Mouse (Mus musculus) CD4-positive helper T cell, adult 2 months (primary cell): ENCODE results near the gene Olfr1416.
A peak's percentile ranks its signal among the peaks of the same experiment; 100 is the strongest.
"Not testable (repeated sequence)": the region's sequence is repeated elsewhere in the genome, so short reads cannot be mapped to it uniquely, and the experiment has no call there.

Experiments
- DNase-seq: peaks from one replicate; pipeline ENCODE4 v3.0.0-alpha.2; 2012; ENCODE audit warnings: low read depth, missing footprints, low spot score

Gene Olfr1416

DNA sequence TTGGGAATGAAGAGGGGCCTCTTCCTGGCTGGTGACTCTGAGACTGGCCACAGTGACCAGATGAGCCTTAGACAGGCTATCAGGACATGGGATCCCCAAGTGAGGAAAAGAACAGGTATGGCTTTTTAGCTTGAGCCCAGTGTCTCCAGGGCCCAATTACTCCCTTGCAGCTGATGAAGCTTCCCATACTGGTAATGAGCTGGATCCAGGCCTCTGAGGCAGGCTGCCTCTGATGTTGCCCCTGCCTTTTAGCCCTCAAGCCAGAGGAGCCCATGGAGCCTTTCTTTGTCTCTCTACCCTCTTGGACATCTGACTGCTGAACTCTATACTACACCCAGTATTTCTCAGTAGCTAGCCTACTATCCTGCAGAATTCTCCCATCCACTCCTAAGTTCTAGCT, at the start of gene Olfr1416:
Olfr1416 (minus strand) TSS at position 101 of the 400 bp plus-strand sequence.
- no peak for DNase-seq

DNA sequence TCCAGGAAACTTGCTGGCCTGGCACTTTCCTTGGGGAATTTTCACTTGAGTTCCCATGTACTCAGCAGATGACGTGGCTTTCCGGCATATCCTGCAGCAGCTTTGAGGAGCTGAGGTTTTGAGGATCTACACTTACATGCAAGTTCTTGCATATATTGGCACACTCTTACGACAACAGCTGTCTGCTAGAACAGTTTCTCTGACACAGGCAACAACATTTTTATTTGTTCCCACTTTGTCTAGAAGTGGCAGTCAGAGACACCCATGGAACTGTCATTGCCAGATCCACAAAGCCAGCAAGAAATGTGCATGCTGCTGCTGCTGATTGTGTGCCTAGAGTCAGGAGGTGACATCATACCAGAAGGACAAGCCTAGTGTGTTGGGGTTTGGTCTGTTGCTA, 38.9 kb upstream of the Olfr1416 start:
- DNase-seq: no peak

DNA sequence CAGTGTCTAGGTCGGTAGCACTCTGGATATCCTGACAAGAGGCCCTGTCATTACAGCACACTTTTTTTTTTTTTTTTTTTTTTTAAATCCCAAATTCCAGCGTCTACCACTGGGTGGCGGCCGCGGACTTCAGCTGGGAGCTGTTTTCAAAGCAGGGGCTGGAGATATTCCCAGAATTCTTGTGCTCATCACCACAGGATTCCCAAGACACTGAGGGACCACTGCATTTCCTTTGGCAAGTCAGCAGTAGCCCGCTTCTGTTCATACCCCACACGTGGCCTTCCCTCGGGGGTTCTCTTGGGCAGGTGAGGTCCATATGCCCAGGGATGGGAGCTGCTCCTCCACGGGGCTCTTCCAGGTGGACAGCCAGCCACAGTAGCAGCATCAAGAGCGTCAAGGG, 36.5 kb upstream of the Olfr1416 start:
- DNase-seq: no peak

DNA sequence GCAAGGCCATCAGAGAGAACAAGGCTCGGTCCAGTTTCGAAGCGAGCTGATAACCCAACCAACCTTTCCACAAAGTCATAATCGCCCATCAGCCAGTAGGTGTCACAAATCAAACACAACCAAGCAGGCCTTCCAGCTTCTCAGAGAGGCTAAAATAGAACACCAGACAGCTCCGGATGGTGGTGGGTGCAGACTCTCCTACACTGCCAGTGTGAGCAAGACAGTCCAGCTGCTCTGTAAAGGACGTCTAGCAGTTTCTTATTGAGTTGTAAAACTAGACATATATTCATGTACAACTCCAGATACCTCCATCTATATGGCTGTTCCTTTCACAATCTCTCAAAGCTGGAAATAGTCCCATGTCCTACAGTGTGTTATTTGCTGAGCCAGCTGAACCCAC, 34.1 kb upstream of the Olfr1416 start:
- no peak for DNase-seq

DNA sequence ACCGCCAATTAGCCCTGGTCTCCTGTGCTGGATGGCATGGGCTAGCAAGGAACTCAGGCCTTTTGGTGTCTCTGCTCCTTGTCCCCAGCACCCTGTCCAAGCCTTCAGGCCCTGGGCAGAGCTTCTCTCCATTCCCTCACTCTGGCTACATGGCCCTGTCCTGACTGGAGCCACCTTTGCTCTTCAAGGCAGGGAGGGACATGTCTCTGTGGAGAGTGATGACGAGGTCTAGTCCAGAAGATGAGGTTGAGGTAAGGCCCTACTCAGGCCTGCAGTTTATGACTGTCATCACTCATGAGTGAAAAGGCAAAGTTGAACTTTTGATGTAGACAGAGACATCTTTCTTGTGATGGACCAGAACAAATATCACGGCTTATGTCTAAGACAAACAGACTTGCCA, 33.6 kb upstream of the Olfr1416 start, which contains the start of gene Olfr1414:
Olfr1414 (minus strand) TSS at position 101 of the 400 bp plus-strand sequence.
- no peak for DNase-seq

DNA sequence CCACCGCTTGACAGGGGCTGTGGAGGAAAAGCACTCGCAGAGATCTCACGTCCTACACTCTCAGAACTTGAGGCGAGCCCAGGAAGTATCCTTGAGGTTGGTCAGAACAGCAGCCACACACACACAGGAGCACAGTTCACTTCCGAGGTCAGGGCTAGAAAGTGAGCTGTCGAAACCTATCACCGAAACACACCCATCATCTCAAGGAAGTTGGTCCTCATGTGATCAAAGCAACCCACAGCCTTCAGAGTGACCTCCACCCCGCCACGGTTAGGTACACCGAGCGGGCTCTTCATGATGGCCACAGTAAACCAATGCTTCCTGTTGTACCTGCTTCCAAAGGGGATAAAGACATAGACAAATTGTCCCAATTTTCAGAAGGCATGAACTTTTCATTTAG, 30.5 kb upstream of the Olfr1416 start:
- DNase-seq: no peak

DNA sequence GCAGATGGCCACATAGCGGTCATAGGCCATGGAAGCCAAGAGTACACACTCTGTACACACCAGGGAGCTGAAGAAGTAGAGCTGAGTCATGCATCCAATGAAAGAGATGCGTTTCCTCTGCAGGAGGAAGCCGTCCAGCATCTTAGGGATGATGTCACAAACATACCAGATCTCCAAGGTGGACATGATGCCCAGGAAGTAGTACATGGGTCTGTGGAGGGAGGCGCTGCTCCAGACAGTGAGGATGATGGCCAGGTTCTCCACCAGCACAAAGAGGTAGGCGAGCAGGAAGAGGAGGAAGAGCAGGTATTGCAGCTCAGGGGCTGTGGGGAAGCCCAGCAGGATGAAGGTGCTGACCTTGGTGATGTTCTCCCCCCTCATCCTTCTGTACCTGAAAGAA, 26.7 kb upstream of the Olfr1416 start:
- DNase-seq: not testable (repeated sequence)

DNA sequence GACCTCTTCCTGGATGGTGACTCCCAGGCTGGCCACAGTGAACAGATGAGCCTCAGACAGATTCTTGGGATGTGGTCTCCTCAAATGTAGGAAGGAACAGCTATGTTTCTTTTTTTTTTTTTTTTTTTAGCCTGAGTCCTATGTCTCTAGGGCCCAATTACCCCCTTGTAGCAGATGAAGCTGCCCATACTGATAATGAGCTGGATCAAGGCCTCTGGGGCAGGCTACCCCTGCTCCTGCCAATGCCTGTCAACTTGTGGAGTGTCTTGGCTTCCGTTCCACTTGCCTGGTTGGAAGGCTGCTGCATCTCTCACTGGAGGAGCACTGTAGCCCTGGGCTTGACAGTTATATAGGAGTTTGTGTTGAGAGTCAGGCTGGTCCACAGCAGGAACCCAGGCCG, 11.1 kb upstream of the Olfr1416 start, which contains the start of gene Olfr1415:
Olfr1415 (minus strand) TSS at position 101 of the 400 bp plus-strand sequence.
- no peak for DNase-seq

DNA sequence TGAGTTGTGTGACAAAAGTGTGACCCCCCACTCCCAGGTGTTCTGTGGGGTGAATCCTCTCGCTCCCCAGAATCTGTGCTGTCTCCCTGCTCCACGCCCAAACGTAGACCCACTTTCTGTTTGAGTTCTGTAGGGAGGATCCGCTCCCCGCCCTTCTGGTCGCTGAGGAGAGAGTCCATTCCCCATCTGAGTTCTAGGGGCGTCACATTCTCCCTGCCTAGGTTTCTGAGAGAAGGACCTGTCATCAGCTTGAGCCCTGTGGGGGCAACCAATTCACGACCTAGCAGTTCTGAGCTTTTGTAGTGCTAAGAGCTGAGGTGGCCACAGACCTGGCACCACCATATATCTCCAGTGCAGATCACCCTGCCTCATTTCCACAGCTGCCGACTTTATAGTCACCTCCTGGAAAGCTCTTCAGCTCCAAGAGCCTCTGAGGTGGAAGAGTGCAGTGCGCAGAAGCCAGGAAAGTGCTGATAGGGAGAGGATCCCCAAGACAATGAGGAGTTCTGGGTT, 10.8 kb downstream of the Olfr1416 start:
- DNase-seq: no peak

DNA sequence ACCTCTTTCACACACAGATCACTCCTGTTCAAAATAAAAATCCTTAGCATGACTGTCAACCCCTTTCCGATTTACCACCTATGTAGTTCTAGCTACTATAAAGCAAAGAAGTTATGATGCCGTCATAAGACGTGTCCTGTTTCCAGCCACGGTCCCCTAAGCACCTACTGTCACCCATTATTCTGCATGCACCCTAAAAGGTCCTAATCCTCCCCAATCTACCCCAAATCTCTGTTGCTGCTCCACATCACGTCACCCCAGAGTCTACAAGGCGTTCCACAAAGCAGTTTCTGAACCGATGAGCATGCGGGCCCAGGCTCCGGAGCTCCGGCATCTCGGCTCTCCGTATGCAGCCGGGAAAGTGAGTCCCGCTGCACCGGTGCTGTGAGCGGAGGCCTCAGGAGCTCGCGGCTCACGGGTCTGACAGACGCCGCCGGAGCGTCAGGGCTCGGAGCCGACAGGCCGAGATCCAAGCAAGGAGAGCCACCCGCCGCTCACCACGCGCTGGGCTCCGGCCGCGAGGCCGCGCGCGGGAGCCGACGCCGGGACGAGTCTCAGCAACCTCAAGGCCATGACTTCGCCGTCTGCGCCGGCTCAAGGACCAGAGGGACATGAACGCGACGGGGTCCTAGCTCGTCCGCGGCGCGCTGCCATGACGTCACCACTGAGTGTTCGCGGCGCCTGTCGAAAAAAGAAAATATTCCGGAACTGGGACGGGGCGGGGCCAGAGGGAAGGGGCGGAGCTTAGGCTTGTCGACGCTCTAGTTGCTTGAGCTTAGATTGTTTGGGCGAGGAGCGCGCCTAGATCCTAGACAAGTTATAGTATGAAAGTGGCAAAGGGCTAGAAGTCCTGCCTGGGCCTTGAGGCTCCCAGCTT, 11.5 kb downstream of the Olfr1416 start, which contains the start of gene Ndufa10:
Ndufa10 (minus strand) TSS at position 696 of the 877 bp plus-strand sequence.
- peak; percentile 95 for DNase-seq

DNA sequence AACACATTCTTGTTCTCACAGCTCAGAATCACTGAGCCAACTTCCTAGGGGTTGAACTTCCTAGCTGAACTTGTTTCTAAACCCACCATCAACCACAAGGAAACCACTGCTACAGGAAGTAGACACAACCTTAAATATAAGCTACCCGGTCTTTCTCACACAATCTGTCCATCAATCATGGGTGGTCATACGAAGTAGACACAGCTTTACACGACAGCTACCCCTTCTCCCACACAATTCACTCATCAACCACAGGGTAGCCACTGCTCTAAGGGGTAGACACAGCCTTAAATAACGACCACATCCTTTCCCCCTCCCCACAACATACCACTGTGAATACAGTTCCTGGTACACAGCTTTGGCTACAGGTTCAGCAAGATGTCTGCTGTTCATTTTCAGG, 16.0 kb downstream of the Olfr1416 start:
- DNase-seq: peak; percentile 68

DNA sequence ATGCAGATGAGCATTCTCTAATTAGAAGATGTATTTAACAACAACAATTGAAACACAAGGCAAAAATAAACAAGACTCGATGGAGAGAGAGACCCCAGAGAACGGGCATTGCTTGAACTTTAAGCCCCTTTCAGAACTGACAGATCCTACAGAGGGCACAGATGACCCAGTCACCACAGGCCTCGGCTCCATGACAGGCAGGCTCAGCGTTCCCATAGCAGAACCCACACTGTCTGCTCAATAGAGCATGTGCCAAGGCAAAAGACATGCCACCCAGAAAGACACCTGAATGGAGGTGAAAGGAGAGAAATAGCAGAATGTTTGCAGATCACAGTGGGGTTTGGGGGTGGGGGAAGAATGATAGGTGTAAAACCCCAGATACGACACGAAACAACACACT, 26.5 kb downstream of the Olfr1416 start:
- no peak for DNase-seq

DNA sequence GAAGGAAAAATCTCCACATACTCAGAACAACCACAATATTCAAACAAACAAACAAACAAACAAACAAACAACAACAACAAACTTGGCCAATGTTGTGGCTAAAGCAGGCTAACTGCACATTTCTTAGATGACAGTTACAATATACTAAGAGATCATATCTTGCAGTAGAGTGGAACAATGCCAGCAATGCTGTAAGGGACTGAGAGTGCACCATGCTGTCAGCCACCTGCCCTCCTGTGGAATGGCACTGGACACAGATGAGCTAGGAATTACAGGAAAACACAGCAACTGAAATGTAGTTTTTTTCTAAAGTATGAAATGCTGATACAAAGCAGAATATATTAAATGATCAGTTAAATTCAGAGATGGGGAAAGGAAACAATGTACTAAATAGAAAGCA, 27.2 kb downstream of the Olfr1416 start:
- DNase-seq: no peak

DNA sequence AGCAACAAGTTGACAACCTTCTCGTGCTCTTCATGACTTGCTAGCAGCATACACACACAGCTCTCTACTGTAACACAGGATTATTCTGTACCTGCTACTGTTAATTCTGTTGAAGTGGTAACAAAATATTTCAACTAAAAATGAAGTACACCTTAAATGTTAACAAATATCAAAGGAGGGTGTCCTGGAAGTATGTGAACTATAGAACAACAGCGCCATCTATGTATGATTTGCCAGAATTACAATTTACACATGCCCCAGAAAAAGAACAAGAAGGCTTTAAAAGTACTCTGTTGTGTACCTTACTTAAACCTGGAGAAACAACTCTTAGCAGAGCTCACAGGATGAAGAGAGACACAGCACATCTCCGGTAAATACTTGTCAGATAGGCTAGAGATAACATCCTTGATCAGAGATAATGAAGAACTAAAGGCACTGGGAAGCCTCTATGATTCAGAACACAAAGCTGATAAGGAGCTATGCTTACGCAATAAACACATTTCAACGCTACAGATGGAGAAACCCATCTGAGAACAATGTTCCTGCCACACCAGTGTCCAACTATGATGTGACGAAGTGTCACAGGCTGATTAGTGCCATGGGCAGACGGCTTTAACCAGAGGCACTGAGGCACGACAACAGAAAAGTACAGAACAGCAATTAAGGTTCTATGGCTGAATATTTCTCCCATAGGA, 31.0 kb downstream of the Olfr1416 start:
- DNase-seq: peak; percentile 46

DNA sequence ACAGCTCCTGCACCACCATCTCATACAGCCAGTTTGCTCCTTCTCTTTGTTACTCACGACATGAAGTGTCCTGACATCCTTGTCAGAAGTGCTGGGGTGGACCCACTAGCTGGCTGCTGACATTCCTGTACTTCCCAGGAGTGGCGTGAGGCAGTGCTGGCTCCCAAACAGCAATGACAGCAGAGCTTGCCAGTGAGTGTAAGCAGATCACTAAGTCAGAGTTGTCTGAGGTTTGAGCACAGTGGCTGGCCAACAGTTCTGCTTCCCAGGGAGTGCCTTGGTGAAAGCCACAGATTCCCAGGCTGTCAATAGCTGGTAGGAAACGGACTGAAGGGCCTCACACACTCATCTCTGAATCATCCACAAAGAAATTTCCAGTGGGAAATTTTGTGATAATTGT, 36.6 kb downstream of the Olfr1416 start:
- no peak for DNase-seq

DNA sequence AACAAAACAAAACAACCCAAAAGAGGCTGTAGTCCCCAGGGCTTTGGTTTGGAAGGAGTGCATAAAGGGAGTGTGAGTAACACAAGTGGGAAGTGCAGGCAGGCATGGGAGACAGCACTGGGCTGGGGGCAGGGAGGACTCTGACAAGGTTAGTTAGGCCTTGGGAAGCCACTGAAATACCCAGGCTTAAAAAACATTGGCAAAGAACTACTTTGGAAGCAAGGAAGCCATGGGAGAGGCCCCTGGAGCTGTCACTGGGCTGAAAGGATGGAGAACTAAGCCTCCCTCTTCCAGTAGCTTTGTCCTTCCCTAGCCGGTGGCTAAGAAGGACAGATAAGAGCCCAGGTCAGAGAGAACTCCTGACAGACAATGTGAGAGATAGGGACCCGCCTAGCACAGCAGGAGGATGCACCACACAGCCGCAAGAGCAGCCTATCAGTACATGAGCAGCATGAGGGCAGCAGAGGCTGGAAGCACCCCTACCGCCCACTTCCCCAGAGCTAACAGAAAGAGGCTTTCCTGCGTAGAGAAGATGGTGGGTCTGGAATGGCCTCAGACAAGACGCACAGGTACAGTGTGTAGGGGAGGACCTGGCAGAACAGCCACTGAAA, 43.4 kb downstream of the Olfr1416 start:
- no peak for DNase-seq

DNA sequence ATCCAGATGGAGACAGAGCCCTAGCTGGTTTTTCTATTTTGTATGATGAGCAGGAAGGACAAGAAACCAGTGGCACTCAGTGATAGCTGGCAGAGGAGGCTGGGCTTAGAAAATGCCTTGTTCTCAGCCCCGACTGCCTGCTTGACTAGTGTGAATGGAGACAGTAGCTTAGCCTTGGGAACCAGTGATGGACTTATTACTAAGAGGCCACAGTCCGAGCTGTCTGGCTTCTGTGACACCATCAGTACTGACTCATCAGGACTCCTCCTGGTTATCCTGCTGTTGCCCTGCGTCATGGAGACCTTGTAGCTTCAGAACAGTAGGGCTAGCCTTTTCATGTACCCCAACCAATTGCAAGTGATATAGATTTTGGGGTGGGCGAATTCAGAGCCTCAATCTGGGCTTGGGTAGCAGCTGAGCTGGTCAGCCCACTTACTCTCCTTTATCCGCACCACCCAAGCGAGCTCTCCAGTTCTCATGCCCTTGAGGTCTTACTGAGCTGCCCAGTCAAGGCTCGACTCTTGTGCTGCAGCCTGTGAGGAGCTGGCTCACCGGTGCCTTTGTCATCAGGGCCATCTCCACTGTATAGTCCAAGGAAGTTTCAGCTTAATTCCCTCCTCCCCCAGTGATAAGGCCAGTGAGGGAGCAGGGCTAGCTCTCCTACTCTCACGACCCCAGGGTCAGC, 44.7 kb downstream of the Olfr1416 start:
- DNase-seq: no peak

DNA sequence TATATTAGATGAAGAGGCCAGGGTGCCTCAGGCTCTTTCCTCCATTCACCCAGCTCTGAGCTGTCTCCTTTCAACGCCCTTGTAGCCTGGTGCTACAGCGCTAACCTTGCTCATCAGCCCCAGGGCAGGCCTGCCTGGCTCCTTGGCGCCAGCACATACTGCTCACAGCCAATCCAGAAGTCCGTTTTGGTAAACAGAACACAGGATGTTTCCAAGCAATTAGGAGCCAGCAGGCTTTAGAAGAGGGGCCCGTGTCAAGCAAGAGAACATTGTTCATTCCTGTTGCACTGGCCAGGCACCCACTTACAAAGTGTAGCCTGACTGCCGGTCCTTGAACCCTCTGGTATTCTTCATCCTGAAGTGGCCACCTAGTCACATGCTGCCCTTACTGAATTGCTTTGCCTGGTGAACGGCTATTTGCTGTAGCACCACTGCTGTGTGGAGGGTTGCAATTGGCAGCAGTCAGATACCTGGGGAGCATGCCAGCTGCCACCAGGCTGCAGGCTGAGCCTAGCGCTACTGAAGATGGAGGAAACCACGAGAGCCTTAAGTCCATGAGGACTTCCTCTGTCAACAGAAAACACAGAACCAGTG, 47.1 kb downstream of the Olfr1416 start:
- DNase-seq: no peak

DNA sequence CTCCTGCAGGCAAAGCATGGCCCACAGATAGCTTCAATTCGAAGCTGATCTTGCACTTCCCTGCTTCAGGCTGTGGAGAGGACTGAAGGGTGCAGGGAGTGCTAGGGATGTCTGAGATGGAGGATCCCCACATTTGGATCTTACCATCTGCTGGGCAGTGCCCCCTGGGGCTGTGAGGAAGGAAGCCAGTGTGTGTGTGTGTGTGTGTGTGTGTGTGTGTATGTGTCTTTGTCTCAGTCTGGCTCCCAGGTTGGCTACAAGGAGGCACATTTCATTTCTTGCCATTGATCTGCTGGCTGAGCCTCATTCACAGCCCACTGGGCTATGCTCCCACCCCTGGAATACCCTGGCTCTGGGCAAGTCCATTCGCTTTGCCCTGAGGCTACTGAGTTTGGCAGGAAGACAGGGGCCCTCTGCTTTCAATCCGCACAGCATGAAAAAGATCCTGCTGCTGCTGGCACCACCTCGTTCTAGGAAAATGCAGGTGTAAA, 48.0 kb downstream of the Olfr1416 start:
- no peak for DNase-seq

DNA sequence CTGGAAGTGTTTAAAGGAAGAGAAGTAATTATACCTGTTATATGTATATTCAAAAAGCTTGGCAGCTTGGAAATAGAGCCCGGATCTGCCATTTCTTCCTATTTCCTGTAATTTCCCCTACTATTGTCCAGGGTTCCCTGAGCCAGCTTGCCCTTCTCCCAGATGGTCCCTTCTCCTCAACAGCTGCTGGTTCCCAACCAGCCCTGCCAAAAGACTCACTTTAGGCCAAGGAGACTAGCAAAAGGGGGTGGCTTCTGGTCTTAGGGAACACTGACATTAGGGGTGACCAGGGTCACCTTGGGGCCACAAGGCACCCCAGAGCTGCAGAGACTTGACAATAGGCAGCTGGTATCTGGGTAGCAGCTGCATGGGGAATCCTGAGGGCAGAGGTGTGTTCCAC, 49.9 kb downstream of the Olfr1416 start:
- no peak for DNase-seq

DNA sequence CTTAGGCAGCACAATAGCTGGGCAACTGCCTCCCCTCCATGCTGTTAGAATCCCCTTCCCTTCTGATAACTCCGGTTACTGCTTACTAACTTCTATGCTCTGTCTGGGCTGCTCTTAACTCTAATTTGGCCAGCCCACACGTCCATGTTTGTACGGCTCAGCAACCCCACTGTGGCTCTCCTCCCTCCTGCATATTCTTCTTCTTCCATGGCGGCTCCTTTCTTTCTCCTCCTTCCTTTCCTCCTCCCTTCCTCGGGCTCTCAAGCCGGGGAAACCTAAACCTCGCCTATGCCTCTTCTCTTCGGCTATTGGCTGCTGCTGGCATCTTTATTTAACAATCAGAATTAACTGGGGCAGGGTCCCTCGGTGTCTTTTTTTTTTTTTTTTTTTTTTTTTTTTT, 52.1 kb downstream of the Olfr1416 start:
- no peak for DNase-seq
